Mouse (Mus musculus) hindbrain, embryonic 12.5 days (tissue): ENCODE data around the gene Itga6. TPM values are rescaled to one million over a fixed set of nuclear protein-coding genes. Genes with fewer than 3 reads are reported as not detected.

Experiments
- ATAC-seq: fragments of 200-750 bp; cut with Nextera tagmentation; 2 replicates; pipeline ENCODE4 v1.8.0; 2017; ENCODE audit warnings: moderate TSS enrichment; ENCODE audit not compliant: low FRiP score
- H3K27ac ChIP-seq: fragments of 300-500 bp; sonication (generic); 2 replicates; pipeline ENCODE4 v1.5.1; 2016; ENCODE audit warnings: mild to moderate bottlenecking
- H3K27me3 ChIP-seq: fragments of 300-500 bp; sonication (generic); 2 replicates; pipeline ENCODE4 v1.6.1; 2016; ENCODE audit warnings: mild to moderate bottlenecking
- H3K36me3 ChIP-seq: fragments of 300-500 bp; sonication (generic); 2 replicates; pipeline ENCODE4 v1.6.1; 2016; ENCODE audit warnings: mild to moderate bottlenecking
- H3K4me1 ChIP-seq: fragments of 300-500 bp; sonication (generic); 2 replicates; pipeline ENCODE4 v1.6.1; 2016
- H3K4me2 ChIP-seq: fragments of 300-500 bp; sonication (generic); replicated peaks from 2 replicates; pipeline ENCODE4 v1.6.1; 2016; ENCODE audit warnings: mild to moderate bottlenecking
- H3K4me3 ChIP-seq: fragments of 300-500 bp; sonication (generic); 2 replicates; pipeline ENCODE4 v1.5.1; 2016; ENCODE audit warnings: mild to moderate bottlenecking
- H3K9ac ChIP-seq: fragments of 300-500 bp; sonication (generic); 2 replicates; pipeline ENCODE4 v1.6.1; 2016; ENCODE audit warnings: mild to moderate bottlenecking, moderate library complexity
- H3K9me3 ChIP-seq: fragments of 300-500 bp; sonication (generic); replicated peaks from 2 replicates; pipeline ENCODE4 v1.6.1; 2016; ENCODE audit warnings: mild to moderate bottlenecking
- WGBS: fragments of 180-500 bp; shearing (Covaris S2); methylation state at CpG from one replicate; pipeline ENCODE4 v1.1.7; 2016; 5-methylcytosine and 5-hydroxymethylcytosine counted together
- polyA plus RNA-seq: library from polyadenylated mRNA; unstranded; fragments of >200 nt; fragmentation: Nextera tagmentation; extraction: Ambion mirVana; gene quantifications from 2 replicates; pipeline ENCODE4 v1.2.1, GENCODE M21; 2016

Itga6 gene
- 31.5 and 34.6 TPM in 2 replicates for polyA plus RNA-seq

DNA sequence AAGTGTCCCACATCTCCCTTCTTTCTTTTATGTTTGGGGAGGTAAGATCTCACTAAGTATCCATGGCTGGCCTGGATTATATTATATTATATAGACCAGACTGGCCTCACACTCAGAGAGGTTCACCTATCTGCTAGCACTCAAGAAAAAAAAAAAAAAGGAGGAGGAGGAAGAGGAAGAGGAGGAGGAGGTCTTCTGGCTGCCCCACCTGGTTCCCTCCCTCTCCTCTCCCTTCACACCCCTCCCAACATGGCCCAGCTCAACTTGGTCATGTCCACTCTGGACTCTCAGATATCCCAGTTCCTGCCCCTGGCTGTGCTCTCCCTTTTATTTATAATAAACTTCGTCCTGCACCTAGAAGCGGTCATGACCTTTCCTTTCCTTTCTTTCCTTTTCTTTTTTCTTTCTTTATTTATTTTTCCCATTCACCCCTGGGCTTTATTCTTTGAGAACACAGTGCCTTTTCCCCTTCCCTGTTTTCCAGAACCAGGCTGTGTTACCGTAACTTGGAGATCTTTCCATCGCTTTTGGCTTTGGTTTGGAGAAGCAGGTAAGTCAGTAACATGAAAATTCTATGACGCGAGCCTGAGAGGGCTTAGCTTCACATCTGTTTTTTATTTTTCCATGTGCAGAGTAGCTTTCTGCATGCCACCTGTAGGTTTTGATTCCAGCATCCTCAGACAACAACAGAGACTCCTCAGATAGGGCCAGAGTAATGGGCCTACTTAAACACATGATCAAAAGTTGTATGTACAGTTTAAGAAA lies at the start of gene Itga6:
TSS of gene Itga6 (plus strand) at position 7 of the 765 bp plus-strand sequence.
- no peak for ATAC-seq
- no peaks in the 10 kb centered on the region for H3K27me3 ChIP-seq
- no peaks in the 10 kb centered on the region for H3K9me3 ChIP-seq
- H3K36me3 ChIP-seq = no peaks in the 10 kb centered on the region
- no peak within 1 kb of the TSS; the same call in 1 of the 2 replicates for H3K9ac ChIP-seq
- peak within 1 kb of the TSS; percentile 23 for H3K4me2 ChIP-seq
- H3K27ac ChIP-seq = peak within 1 kb of the TSS; percentile 3; the same call in 1 of the 2 replicates
- 51% methylated on average over 6 of the region's 6 CpGs for WGBS
- peaks cover 30% of the 10 kb centered on the region for H3K4me1 ChIP-seq
- H3K4me3 ChIP-seq = no peak within 1 kb of the TSS

DNA sequence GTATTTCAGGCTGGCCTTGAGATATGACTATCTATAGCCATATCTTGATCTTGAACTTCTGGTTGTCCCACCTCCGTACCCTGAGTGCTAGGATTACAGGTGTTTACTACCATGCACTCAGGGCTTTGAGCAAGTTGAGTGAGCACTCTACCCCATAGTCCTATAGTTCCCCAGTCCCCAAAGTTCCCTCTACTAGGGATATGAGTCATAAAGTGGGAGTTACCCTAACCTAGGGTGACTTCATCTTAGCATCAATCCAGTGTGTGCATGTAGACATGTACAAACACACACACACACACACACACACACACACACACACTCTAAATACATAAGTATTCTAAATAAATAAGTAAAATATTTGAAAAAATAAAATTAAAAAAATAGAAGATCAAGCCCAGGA lies 48.6 kb upstream of the Itga6 start:
- H3K4me1 ChIP-seq = peaks cover 6% of the 10 kb centered on the region; the same call in 1 of the 2 replicates
- H3K27ac ChIP-seq = no peak overlapping the region
- H3K36me3 ChIP-seq = no peaks in the 10 kb centered on the region
- H3K4me2 ChIP-seq = no peak overlapping the region
- WGBS = 96% methylated on average over 1 of the region's 1 CpGs
- H3K4me3 ChIP-seq = no peak overlapping the region
- no peak overlapping the region for H3K9ac ChIP-seq
- no peaks in the 10 kb centered on the region for H3K9me3 ChIP-seq
- no peaks in the 10 kb centered on the region for H3K27me3 ChIP-seq
- ATAC-seq = no peak

DNA sequence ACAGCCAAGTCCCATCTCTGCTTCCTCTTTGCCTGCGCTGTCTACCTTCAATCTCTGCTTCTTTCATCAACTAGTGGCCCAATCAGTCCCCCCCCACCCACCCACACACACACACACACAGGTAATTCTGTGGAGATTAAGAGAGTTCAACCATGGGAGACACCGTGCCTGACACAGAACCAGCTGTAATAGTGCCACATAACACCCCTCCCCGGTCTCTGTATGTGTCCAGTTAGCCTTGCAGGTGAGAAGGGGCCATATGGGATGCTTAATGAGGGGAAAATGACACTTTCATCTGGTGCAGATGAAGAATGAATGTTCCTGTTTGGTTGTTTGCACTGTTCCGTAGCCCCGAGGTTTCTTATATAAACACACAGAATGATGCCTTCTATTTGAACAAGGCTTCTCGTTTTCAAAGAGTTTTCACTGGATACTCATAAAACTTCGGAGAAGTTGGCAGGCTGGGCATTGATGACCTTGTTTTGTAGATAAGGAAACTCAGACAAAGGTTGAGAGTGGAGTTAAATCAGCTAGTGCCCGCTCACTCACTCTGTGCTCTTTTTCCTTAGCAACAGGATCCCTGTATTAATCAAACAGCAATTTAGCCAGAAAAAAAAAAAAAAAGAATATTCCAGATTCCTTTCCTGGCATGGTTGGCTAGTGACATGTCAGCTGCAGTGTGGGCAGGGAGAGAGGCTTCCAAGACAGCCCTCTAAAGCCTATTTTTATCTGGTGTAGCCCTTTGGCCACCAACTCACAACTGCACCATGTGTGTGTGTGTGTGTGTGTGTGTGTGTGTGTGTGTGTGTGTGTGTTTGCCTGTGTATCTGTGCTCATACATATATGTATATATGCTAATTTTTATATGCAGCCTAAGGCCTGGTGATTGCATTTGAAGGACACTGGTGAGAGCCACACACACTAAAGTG lies 47.7 kb upstream of the Itga6 start:
- H3K27me3 ChIP-seq = no peaks in the 10 kb centered on the region
- no peak for ATAC-seq
- no peak overlapping the region for H3K27ac ChIP-seq
- H3K4me3 ChIP-seq = no peak overlapping the region
- H3K9ac ChIP-seq = no peak overlapping the region
- no peak overlapping the region for H3K4me2 ChIP-seq
- H3K36me3 ChIP-seq = no peaks in the 10 kb centered on the region
- H3K9me3 ChIP-seq = no peaks in the 10 kb centered on the region
- H3K4me1 ChIP-seq = peaks cover 6% of the 10 kb centered on the region; the same call in 1 of the 2 replicates
- WGBS = 71% methylated on average over 8 of the region's 8 CpGs

DNA sequence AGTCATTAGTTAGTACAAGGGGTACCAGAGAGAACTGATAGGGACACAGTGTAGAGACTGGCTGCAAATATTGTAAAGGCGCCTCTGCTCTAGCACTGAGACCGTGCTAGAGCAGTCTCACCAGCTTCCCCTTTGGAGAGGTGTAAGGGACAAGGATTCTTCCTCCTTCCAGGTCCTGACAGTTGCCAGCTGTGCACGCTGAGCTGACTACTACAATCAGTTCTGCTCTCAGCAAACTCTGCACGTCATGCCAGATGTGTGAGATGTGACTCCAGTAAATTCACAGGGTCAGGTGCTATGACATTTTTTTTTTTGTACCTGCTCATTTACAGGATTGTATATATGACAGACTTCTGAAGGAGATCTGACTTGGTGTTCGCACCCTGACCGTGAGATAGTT lies 47.0 kb upstream of the Itga6 start:
- Histone ChIP-seq H3K9me3 (no peaks in the 10 kb centered on the region), H3K4me1 (peaks cover 6% of the 10 kb centered on the region; the same call in 1 of the 2 replicates), H3K4me3 (no peak overlapping the region), H3K36me3 (no peaks in the 10 kb centered on the region), H3K4me2 (no peak overlapping the region), H3K9ac (no peak overlapping the region), H3K27me3 (no peaks in the 10 kb centered on the region), H3K27ac (no peak overlapping the region)
- no peak for ATAC-seq
- WGBS = 74% methylated on average over 6 of the region's 6 CpGs

DNA sequence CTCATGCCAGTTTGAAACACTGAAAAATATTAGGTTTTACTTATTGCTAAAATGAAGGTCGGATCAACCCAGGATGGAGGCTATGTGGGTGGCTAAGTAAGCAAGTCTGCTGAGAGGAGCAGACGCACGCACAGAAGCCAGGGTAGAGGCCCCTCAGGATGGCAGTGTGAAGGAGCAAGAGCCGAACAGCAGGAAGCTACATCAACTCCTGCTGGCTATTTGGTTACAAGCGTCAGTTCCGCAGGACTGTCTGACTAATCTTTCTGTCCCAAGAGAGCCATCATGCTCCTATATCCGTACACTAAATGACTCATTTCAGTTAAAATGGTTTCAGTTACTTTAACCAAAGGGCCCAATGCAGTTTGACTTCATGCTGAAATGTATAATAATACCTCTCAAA lies 46.5 kb upstream of the Itga6 start:
- H3K4me1 ChIP-seq = peaks cover 6% of the 10 kb centered on the region; the same call in 1 of the 2 replicates
- no peak overlapping the region for H3K4me2 ChIP-seq
- no peak overlapping the region for H3K9ac ChIP-seq
- no peak overlapping the region for H3K4me3 ChIP-seq
- 29% methylated on average over 7 of the region's 7 CpGs for WGBS
- no peak overlapping the region for H3K27ac ChIP-seq
- H3K9me3 ChIP-seq = no peaks in the 10 kb centered on the region
- H3K27me3 ChIP-seq = no peaks in the 10 kb centered on the region
- no peak for ATAC-seq
- no peaks in the 10 kb centered on the region for H3K36me3 ChIP-seq

DNA sequence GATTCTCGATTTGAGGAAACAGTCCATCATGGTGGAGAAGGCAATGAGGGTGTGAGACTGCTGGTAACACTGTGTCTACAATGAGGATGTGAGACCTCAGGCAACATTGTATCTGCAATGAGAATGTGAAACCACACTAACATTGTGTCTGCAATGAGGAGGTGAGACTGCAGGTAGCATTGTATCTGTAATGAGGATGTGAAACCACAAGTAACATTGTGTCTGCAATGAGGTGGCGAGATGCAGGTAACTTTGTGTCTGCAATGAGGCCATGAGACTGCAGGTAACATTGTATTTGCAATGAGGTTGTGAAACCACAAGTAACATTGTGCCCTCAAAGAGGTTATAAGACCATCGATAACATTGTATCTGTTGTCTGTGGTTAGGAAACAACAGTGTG lies 44.1 kb upstream of the Itga6 start:
- 91% methylated on average over 3 of the region's 3 CpGs for WGBS
- no peak for ATAC-seq

DNA sequence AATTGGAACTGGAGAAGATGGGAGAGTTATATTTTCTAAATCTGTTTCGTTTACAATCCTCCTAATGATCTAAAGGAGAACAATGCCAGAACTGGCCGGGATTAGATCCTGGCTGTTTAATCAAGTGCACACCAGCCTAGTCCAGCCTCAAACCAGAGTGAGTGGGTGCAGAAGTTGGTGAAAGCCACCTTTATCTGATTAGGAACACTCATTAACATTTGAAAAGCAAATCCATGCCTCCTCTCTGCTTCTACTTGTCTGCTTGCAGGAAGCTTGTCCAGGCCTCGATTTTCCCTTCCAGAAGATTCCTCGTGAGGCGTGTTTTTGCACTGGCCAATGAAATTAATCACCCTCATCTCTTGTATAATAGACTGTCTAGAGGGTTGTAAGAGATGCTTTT lies 41.1 kb upstream of the Itga6 start:
- H3K4me1 ChIP-seq = no peaks in the 10 kb centered on the region
- H3K9ac ChIP-seq = no peak overlapping the region
- H3K4me3 ChIP-seq = no peak overlapping the region
- no peaks in the 10 kb centered on the region for H3K27me3 ChIP-seq
- H3K27ac ChIP-seq = no peak overlapping the region
- 66% methylated on average over 5 of the region's 5 CpGs for WGBS
- no peaks in the 10 kb centered on the region for H3K36me3 ChIP-seq
- no peak for ATAC-seq
- no peak overlapping the region for H3K4me2 ChIP-seq
- no peaks in the 10 kb centered on the region for H3K9me3 ChIP-seq

More for the DNA sequence above, 44.1 kb upstream of the Itga6 start:
- Histone ChIP-seq H3K27me3 (no peaks in the 10 kb centered on the region), H3K4me3 (no peak overlapping the region), H3K4me1 (peaks cover 6% of the 10 kb centered on the region; the same call in 1 of the 2 replicates), H3K4me2 (no peak overlapping the region), H3K9ac (no peak overlapping the region), H3K27ac (no peak overlapping the region), H3K9me3 (no peaks in the 10 kb centered on the region), H3K36me3 (no peaks in the 10 kb centered on the region)

DNA sequence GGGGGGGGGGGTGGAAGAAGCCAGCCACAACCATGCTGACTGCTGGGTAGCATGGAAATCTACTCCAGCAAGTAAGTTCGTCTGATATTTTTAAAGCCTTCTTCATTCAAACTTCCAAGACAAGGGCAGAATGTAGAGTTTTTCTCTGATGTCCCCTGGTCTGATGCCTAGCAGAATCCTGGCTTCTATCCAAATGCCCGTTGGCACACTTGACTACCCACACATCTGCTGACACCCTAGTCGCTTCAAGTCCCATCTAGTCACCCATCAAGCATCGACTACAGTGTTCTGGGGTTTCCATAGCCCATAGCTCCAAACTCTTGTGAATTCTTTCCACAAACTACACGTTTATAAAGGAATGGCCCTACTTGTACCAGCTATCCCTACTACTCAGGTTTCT lies 36.5 kb upstream of the Itga6 start:
- H3K4me2 ChIP-seq = no peak overlapping the region
- no peak for ATAC-seq
- H3K27ac ChIP-seq = no peak overlapping the region

DNA sequence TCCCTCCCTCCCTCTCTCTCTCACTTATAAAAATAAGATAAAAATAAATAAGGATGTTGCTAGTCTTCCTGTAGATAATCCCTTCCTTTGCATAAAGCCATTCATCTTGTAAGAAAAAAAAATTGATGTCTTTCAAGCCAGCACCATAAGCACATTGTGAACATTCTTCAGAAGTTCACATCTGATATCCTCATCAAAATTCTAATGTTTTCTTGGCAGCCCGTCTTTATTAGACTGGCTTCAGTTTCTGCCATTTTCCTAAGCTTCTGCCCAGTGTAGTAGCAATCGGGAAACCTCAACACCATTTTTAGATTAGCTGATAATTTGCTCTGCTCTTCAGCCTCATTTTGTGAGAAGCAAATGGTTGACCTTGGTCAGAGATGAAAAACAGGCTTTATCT lies 33.8 kb upstream of the Itga6 start:
- Histone ChIP-seq H3K4me2 (no peak overlapping the region), H3K4me1 (no peaks in the 10 kb centered on the region), H3K27me3 (no peaks in the 10 kb centered on the region), H3K4me3 (no peak overlapping the region), H3K9ac (no peak overlapping the region), H3K27ac (no peak overlapping the region), H3K9me3 (no peaks in the 10 kb centered on the region), H3K36me3 (no peaks in the 10 kb centered on the region)
- ATAC-seq = no peak
- whole genome bisulfite sequencing = 89% methylated on average over 2 of the region's 2 CpGs

More for the DNA sequence above, 36.5 kb upstream of the Itga6 start:
- H3K4me1 ChIP-seq = no peaks in the 10 kb centered on the region
- no peaks in the 10 kb centered on the region for H3K27me3 ChIP-seq
- no peaks in the 10 kb centered on the region for H3K36me3 ChIP-seq
- no peaks in the 10 kb centered on the region for H3K9me3 ChIP-seq
- no peak overlapping the region for H3K4me3 ChIP-seq
- 83% methylated on average over 5 of the region's 5 CpGs for whole genome bisulfite sequencing
- no peak overlapping the region for H3K9ac ChIP-seq

DNA sequence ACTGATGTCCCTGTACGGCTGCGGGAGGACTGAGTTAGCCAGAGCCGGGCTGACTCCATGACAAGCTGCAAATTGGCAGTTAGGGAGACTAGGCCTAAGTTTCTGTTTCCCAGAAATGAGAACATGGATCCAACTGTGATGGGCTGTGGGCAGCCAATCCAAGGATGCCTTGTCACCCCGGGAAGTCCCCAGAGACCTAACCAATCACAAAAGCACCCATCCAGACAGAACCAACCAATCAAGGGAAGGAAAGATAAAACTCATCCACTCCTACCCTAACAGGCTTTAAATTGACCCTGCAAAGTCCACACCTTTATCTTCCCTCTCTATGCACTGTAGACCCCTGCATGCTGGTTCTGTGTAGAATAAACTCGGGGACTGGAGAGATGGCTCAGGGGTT lies 31.0 kb upstream of the Itga6 start:
- Histone ChIP-seq H3K4me1 (peaks cover 7% of the 10 kb centered on the region), H3K27ac (no peak overlapping the region), H3K4me2 (no peak overlapping the region), H3K36me3 (no peaks in the 10 kb centered on the region), H3K9ac (no peak overlapping the region), H3K27me3 (no peaks in the 10 kb centered on the region), H3K9me3 (no peaks in the 10 kb centered on the region), H3K4me3 (no peak overlapping the region)
- no peak for ATAC-seq
- WGBS = 94% methylated on average over 5 of the region's 5 CpGs

DNA sequence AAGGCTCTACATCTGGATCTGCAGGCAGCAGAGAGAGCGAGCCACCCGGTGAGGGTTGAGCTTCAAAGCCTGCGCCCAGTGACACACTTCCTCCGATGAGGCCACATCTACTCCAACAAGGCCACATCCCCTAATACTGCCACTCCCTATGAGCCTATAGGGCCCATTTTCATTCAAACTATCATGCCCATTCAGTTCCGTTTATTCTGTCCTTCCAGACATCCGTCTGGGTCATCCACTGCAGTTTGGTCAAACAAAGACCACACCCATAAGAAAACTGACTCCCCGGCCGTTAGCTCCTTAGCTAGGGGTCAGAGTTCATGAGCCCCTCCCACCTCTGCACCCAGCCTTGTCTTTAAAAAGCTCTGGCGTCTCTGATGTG lies 26.4 kb upstream of the Itga6 start:
- ATAC-seq = no peak
- Histone ChIP-seq H3K27me3 (no peaks in the 10 kb centered on the region), H3K27ac (no peak overlapping the region)

DNA sequence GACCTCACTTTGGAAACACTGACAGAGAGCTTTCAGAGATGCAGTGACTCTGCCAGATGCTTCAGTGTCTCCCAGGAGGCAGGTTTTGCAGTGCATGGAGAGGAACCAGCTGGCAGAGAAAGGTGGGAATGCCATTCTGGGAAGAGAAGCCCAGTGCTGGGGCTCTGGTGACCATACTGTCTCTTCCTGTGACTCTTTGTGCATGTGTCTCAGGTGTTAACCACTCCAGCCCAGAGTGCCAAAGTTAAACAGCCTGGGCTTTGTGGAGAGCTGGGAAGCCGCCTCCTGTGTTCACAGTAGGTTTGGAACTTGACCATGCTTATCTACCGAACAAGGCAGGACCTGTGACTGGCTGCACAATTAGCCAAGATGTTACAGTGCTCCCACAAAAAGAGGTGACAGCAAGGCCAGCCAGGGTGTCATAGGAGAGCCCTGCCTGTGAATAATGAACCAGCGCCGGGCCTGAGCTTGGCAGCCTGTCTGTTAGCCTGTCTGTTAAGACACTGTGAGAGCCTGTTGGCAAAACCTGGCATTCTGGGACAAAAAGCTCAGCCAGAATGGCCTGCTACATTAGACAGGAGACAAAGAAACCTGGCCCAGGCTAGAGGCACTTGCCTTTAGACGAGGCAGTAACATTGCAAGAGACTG lies 25.9 kb upstream of the Itga6 start:
- Histone ChIP-seq H3K27me3 (no peaks in the 10 kb centered on the region), H3K4me2 (no peak overlapping the region), H3K36me3 (no peaks in the 10 kb centered on the region), H3K4me3 (no peak overlapping the region), H3K4me1 (peaks cover 10% of the 10 kb centered on the region), H3K9me3 (no peaks in the 10 kb centered on the region), H3K9ac (no peak overlapping the region), H3K27ac (no peak overlapping the region)
- ATAC-seq = no peak
- WGBS = 53% methylated on average over 5 of the region's 5 CpGs

More for the DNA sequence above, 26.4 kb upstream of the Itga6 start:
- Histone ChIP-seq H3K4me2 (no peak overlapping the region), H3K4me1 (peaks cover 10% of the 10 kb centered on the region), H3K9me3 (no peaks in the 10 kb centered on the region), H3K36me3 (no peaks in the 10 kb centered on the region), H3K4me3 (no peak overlapping the region), H3K9ac (no peak overlapping the region)
- 22% methylated on average over 9 of the region's 9 CpGs for WGBS
